Mouse (Mus musculus) brain, embryonic 14.5 days (tissue): ENCODE data around the gene Cdh13. TPM values are rescaled to one million over a fixed set of nuclear protein-coding genes. Genes with fewer than 3 reads are reported as not detected.

Experiments
- DNase-seq: peaks from one replicate; pipeline ENCODE4 v3.0.0-alpha.2; 2011; ENCODE audit warnings: low read depth
- CTCF ChIP-seq: fragments of 200-500 bp; IDR thresholded peaks from 2 replicates; pipeline ENCODE4 v1.5.1; 2012; ENCODE audit warnings: inconsistent platforms, mild to moderate bottlenecking, moderate library complexity, borderline replicate concordance; ENCODE audit not compliant: insufficient read depth, insufficient read length; ENCODE audit errors: extremely low read depth
- POLR2A ChIP-seq: fragments of 200-500 bp; IDR thresholded peaks from 2 replicates; pipeline ENCODE4 v1.6.1; 2012; ENCODE audit warnings: mild to moderate bottlenecking, inconsistent platforms, borderline replicate concordance; ENCODE audit not compliant: poor library complexity, insufficient read depth, insufficient read length, severe bottlenecking; ENCODE audit errors: extremely low read depth
- polyA plus RNA-seq: library from polyadenylated mRNA; depleted of rRNA; stranded (reverse); fragments of >200 nt; gene quantifications from 2 replicates; pipeline ENCODE4 v1.2.3, GENCODE M21; 2012

The Cdh13 gene
- polyA plus RNA-seq, 1 experiment, result 58.5 TPM

DNA sequence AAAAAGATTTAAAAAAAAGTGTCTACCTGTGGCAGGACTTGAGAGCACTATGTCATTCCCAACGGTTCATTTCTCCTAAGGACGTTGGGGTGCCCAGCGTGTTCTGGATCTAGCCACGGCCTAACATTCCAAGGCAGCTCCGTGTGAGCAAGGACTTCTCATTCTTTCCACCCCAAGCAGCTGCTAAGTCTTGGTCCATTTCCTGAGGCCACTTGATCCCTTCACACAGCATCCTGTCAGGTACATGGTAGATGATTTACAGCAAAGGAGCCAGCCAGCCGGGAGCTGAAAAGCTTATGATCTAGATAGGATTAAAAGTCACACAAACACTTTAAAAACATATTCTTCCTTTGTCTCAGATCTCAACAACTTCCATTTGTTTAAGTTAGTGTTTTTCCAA lies 123.8 kb downstream of the Cdh13 start:
- DNase-seq, result no peak
- TF ChIP-seq POLR2A (no peak), CTCF (no peak)

DNA sequence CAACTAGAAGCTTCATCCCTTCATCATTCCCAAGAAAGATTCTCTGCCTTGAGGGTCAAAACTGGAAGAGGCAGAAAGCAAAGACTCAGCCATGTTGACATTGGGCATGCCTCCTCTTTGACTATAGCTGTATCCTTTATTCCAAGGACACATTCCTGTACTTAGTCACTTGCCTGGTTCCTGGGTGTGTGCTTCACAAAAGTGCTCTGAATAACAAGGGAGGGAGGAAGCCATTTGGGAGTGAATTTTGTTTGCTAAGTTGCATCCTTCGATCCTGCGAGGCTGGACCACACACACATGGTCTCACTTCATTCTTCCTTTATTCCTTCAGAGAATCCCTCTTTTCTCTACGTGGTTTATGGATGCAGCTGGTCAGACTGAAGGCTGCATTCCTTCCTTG lies 125.9 kb downstream of the Cdh13 start:
- TF ChIP-seq POLR2A, result no peak
- TF ChIP-seq CTCF, result no peak
- DNase-seq, result no peak

DNA sequence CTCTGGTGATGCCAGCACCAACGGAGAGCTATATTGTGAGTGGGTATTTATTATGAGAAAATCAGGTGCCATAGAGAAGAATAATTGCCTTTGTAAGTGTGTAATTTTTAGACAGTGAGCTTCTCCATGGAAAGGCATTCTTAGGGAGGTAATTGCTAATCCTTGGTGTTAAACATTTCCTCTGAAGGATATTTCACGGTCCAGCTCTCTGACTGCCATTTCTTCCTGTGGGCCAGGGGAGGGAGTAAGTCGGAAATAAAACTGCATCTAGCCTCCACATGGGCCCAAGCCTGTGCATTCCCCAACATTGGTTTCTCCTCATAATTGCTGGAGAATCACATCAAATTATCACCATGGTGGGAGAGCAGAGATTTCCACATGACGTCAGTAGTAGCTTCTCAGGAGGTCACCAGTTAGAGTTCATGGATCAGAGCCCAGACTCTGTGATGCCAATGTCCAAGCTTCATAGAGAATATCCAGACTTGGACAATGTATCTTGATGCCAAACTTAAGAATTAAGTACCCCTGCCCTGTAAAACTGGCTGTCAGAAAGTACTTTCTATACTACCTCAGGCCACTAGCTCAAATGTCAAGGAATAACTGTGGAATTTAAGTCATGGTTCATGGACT lies 126.9 kb downstream of the Cdh13 start:
- TF ChIP-seq CTCF (no peak), POLR2A (no peak)
- DNase-seq, result peak; percentile 28

DNA sequence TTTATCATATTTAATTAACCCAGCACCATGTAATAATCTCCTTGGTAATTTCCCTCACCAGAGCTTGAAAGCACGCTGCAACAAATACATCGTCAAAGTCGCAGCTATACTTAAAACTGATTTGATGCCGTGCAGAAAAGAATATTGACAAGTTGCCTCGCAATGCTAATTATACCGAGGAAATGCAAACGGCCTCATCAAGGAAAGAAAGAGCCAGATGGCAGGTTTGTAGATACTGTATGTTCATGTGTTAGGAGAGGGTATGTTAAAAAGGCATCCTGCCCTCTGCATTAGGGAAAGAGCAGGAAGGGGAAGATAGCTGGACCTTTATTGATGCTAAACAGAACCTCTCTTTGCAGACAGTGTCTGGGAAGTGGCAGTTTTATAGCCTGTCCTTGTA lies 132.1 kb downstream of the Cdh13 start:
- DNase-seq, result peak; percentile 84
- TF ChIP-seq POLR2A, result no peak
- TF ChIP-seq CTCF, result no peak

DNA sequence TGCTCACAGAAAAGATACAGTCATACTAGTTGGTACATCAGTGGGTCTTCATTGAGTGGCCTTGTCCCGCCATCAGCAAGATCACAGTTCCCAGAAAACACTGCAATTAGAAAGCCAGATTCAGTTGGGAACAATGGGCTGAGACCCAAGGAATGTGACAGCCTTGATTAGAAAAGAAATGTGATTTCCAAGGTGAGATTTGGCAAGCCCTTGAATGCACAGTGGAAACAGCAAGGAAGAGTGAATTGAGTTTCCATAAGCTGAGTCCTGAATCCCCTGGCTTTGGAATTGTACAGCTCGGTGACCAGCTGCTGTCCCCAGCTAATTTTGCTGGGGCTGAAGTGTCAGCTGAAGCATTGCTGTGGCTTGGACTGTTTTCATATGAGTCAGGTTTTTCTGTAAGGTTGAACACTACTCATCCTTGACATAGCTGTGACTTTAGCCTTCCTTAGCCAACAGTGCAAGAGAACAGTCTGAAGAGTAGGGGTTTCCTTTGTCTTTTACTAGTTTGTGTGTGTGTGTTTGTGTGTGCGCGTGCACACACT lies 133.3 kb downstream of the Cdh13 start:
- no peak for TF ChIP-seq CTCF
- TF ChIP-seq POLR2A, result no peak
- no peak for DNase-seq

DNA sequence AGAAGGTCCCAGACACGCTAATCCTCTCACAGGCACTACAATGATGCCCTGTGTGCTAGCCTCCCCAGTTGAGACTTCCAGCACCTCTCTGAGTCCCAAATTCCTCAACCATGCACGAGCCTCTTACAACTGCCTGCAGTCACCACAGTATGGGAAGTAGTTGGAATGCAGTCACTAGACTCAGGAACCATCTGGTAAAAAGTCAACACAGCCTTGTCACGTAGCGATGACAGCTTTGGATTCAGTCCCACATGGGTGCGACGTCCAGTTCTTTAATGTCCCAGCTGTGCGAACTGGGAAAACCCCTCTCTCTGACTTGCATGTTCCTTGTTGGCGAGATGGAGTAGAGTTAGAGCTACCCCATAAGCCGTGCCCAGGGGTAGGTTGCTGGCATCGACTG lies 139.1 kb downstream of the Cdh13 start:
- DNase-seq, result peak; percentile 38
- TF ChIP-seq POLR2A (no peak), CTCF (no peak)

DNA sequence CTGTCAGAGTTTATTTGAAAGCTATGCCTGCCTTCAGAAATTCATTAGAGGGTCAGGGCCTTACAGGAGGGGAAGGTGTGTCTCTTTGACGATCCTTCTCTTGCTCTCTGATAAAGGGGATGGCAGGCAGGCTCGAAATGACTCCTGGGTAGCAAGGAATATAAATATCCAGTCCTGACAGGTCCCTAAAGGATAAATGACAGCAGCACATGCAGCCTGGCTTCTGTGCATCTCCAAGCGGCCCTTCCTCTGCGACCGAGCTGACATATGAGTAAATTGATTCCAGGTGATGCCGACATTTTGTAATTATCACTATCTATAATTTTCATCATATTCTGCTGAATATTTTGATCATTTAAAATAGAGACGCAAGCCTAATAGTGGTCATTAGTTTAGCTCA lies 145.4 kb downstream of the Cdh13 start:
- no peak for DNase-seq
- no peak for TF ChIP-seq CTCF
- TF ChIP-seq POLR2A, result no peak

DNA sequence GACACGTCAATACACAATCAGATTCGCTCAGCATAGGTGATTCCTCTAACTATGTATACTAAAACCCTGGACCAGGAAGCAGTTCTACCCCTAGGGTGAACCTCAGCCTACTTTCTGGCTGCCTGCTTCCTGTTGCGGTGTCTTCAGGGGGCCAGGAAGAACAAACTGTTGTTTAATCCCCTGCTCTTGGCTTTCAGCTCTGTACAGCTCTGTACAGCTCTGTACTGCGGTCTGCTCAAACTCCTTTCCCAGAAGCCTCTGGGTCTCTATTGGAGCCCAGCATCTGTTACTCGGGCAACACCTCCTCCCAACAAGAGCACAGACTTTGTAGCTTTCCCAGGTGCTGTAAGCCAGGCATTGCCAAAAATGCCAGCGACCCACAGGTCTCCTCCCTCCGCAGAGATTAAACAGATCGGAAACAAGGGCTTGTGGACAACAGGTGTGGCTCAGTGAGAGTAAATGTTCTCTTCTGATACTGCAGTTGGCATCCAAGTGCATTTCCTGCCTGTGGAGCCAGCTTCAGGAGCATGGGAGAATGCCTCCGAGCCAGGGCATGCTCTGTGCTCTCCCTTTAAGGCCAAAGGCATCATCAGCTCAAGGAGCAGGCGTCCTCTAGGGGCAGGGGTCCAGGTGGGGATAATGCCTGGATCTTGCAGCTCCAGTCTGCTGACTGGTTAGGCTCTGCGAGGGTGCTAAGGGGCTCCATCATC lies 148.4 kb downstream of the Cdh13 start:
- no peak for TF ChIP-seq CTCF
- TF ChIP-seq POLR2A, result no peak
- no peak for DNase-seq

DNA sequence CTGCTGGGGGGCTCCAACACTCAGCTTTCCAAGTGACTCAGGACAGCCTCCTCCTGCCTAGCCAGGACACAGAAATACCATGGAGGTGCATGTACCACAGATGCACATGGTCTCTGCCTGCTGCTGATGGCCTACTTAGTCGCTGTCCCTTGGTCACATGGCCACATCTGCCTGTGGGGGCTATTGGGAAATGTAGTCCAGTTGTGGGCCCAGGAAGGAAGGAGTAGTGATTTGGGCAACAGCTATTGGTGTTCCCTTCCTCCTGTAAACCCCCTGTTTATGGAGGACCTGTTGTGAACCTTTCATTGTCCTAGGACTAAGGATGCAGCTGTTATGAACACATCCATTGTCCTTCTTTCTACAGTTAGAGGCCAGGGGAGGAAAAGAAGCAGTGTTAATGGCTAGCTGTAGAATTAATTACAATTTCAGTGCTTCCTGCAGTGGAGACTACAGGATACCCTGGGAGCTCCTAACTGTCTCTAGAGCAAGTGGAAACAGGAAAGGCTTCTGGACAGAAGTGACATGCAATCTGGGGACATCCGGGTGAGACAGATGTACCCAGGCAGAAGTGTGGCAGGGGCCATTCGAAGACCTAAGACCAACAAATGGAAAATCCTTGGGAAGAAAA lies 150.1 kb downstream of the Cdh13 start:
- no peak for DNase-seq
- TF ChIP-seq POLR2A (no peak), CTCF (no peak)

DNA sequence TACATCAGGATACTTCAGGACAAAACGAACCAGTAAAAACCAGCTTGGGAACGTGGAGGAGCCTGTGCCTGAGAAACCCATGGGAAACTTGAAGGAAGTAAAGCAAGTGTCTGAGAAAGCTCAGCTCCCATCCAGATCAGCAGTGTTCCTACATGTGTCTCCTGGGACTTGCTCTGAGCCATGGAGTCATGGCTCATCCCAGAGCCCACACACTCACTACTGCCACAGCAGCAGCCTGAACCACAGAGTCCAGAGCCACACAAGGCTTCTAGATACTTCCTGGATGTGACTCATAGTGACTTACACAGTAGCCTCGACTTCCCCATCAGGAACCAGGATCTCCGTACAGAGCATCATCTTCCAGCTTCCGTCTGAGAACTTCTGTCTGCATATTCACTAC lies 153.2 kb downstream of the Cdh13 start:
- no peak for TF ChIP-seq POLR2A
- TF ChIP-seq CTCF, result no peak
- DNase-seq, result no peak

DNA sequence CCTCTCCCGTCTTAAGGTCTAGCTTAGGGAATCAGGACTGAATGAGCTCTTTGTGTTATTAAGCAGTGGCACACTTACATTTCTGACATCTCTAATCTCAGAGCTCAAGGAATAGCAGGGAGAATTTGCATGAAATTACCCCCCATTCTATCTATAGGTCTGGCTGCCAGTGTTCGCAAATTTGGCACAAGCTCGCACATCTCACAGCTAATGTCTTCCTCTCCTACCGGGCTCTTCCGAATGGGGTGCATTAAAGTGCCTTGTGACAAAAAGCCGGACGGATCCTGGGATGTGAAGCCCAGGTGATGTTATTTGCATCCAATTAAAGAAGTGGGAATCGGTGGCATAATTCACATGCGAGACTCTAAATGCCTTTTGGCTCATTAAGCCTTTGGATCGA lies 153.6 kb downstream of the Cdh13 start:
- DNase-seq, result peak; percentile 78
- TF ChIP-seq POLR2A, result no peak
- TF ChIP-seq CTCF, result no peak

DNA sequence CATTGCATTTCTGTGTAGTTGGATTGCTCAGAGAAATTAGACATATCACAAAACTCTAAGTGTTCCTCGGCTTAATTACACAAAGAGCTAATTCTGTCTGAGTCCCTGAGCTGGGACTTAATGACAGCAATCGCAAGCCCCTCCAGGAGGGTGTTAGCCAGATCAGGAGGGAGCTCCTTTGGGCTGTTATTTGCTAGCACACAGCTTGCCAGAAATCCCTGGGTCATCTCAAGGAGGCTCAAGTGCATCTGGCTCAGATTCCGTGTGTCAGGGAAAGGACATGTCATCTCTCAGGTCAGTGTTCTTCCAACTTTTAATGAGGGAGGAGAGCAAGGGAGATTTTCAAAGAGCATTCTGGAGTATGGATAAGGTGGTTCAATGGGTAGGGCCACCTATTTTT lies 154.3 kb downstream of the Cdh13 start:
- TF ChIP-seq CTCF, result no peak
- no peak for TF ChIP-seq POLR2A
- peak; percentile 66 for DNase-seq

DNA sequence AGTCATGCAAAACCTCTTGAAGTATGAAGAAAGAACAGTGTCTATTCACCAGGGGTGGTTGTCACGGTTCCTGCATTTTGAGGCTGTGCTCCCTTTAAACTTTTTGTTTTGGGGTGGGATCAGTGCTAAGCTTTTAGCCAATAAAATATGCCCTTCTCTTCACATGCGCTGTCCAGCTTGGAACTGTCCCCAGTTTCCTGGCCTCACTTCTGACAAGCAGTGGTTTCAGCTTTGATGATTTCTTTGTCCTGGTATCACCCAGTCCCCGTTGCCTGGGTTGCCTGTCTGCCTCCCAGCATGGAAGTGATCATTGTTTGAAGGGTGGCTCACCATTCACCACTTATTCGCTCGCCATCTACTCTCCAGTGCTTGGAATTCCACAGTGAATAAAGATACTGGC lies 156.3 kb downstream of the Cdh13 start:
- DNase-seq, result peak; percentile 84

DNA sequence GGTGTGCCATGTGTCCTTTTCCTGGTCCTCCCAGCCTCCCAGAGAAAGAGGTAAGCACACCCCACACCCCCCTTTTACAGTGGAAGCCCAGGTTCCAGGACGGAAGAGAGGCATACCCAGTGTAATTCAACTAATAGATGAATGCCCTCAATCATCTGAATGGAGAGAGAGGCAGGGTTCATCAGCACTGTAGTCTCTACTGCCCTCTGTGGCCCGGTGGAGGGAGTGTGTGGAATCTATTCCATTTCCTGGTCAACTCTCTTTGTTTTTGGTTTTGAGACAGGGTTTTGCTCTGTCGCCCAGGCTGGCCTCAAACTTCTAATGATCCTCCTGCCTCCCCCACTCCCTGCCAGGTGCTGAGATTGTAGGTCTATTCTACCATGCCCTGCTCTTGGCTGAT lies 159.8 kb downstream of the Cdh13 start:
- TF ChIP-seq POLR2A (no peak), CTCF (peak; percentile 41; the same call in 1 of the 2 replicates)
- no peak for DNase-seq

More for the DNA sequence above, 156.3 kb downstream of the Cdh13 start:
- no peak for TF ChIP-seq POLR2A
- no peak for TF ChIP-seq CTCF

DNA sequence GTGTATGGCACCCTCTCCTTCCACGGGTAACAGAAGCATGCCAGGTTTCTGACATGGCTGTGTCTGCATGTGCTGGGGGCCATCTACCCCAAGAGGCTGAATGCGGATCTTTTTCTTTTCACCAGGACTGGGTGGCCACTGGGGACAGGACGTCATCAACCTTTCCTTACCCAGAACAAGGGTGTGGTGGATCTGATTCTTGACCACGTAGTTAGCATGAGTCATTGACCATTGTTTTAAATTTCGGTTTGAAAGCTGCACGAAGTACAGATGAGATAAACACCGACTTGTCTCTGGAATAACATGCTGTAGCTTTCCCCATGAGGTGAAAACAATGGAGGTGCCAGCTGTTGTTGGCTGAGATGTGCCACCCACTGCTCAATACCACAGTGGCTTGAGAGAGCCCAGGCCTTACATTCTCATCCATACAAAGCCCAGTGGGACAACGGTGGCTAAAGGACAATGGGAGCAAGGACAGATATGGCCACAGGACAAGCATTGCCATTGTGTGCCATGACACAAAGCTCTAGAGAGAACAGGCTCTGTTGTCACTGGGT lies 161.2 kb downstream of the Cdh13 start:
- DNase-seq, result no peak
- TF ChIP-seq CTCF (no peak), POLR2A (no peak)
